Mouse (Mus musculus): ENCODE data around the gene Ugt1a7c. TPM values are rescaled to one million over a fixed set of nuclear protein-coding genes. Genes with fewer than 3 reads are reported as not detected.

Ugt1a7c gene
- polyA plus RNA-seq, 1 experiment from 2014 or later: 1.1 TPM

GRCm38 (mm10) chr1:88258881-88259642, 164.2 kb downstream of the Ugt1a7c start:
- no peak overlapping the region for H3K4me3 ChIP-seq
- peaks cover 50% of the 10 kb centered on the region for H3K36me3 ChIP-seq
- no peaks in the 10 kb centered on the region for H3K4me1 ChIP-seq (replicated peaks)
- 79% methylated on average over 8 of the region's 8 CpGs for WGBS
- H3K27me3 ChIP-seq (ENCODE audit: insufficient read depth, poor library complexity, severe bottlenecking): no peaks in the 10 kb centered on the region
- peaks cover 98% of the 10 kb centered on the region for H3K9me3 ChIP-seq
- DNase-seq (ENCODE audit: low spot score): no peak
- H3K27ac ChIP-seq: no peak overlapping the region

- Histone ChIP-seq H3K36me3 (peaks cover 55% of the 10 kb centered on the region), H3K9me3 (peaks cover 98% of the 10 kb centered on the region), H3K4me1 (replicated peaks) (no peaks in the 10 kb centered on the region), H3K4me3 (no peak overlapping the region), H3K27me3 (ENCODE audit: insufficient read depth, poor library complexity, severe bottlenecking) (no peaks in the 10 kb centered on the region), H3K27ac (no peak overlapping the region)
- no peak for DNase-seq (ENCODE audit: low spot score)
- WGBS: 78% methylated on average over 4 of the region's 4 CpGs
Observed at GRCm38 (mm10) chr1:88259643-88260024, 164.8 kb downstream of the Ugt1a7c start.

GRCm38 (mm10) chr1:88260114-88260513, 165.3 kb downstream of the Ugt1a7c start:
- Histone ChIP-seq H3K4me3 (no peak overlapping the region), H3K27ac (no peak overlapping the region), H3K9me3 (peaks cover 98% of the 10 kb centered on the region), H3K27me3 (ENCODE audit: insufficient read depth, poor library complexity, severe bottlenecking) (no peaks in the 10 kb centered on the region), H3K4me1 (replicated peaks) (no peaks in the 10 kb centered on the region), H3K36me3 (peaks cover 60% of the 10 kb centered on the region)
- WGBS: 82% methylated on average over 6 of the region's 6 CpGs
- no peak for DNase-seq (ENCODE audit: low spot score)

GRCm38 (mm10) chr1:88260604-88261377, 165.9 kb downstream of the Ugt1a7c start:
- Histone ChIP-seq H3K4me1 (replicated peaks) (no peaks in the 10 kb centered on the region), H3K9me3 (peaks cover 98% of the 10 kb centered on the region), H3K36me3 (peaks cover 67% of the 10 kb centered on the region), H3K27me3 (ENCODE audit: insufficient read depth, poor library complexity, severe bottlenecking) (no peaks in the 10 kb centered on the region), H3K4me3 (no peak overlapping the region), H3K27ac (no peak overlapping the region)
- 83% methylated on average over 10 of the region's 10 CpGs for WGBS
- DNase-seq (ENCODE audit: low spot score): no peak

GRCm38 (mm10) chr1:88261706-88262105, 166.8 kb downstream of the Ugt1a7c start:
- Histone ChIP-seq H3K4me3 (no peak overlapping the region), H3K27me3 (ENCODE audit: insufficient read depth, poor library complexity, severe bottlenecking) (no peaks in the 10 kb centered on the region), H3K27ac (no peak overlapping the region), H3K9me3 (peaks cover 98% of the 10 kb centered on the region), H3K36me3 (peaks cover 76% of the 10 kb centered on the region), H3K4me1 (replicated peaks) (no peaks in the 10 kb centered on the region)
- WGBS: 88% methylated on average over 7 of the region's 7 CpGs
- DNase-seq (ENCODE audit: low spot score): no peak

GRCm38 (mm10) chr1:88262255-88262654, 167.4 kb downstream of the Ugt1a7c start:
- H3K36me3 ChIP-seq: peaks cover 82% of the 10 kb centered on the region
- DNase-seq (ENCODE audit: low spot score): no peak
- no peaks in the 10 kb centered on the region for H3K27me3 ChIP-seq (ENCODE audit: insufficient read depth, poor library complexity, severe bottlenecking)
- no peak overlapping the region for H3K27ac ChIP-seq
- no peaks in the 10 kb centered on the region for H3K4me1 ChIP-seq (replicated peaks)
- peaks cover 98% of the 10 kb centered on the region for H3K9me3 ChIP-seq
- WGBS: 91% methylated on average over 4 of the region's 4 CpGs
- no peak overlapping the region for H3K4me3 ChIP-seq

GRCm38 (mm10) chr1:88262961-88263360, 168.1 kb downstream of the Ugt1a7c start:
- Histone ChIP-seq H3K9me3 (peaks cover 98% of the 10 kb centered on the region), H3K27me3 (ENCODE audit: insufficient read depth, poor library complexity, severe bottlenecking) (no peaks in the 10 kb centered on the region), H3K4me1 (replicated peaks) (no peaks in the 10 kb centered on the region), H3K36me3 (peaks cover 89% of the 10 kb centered on the region), H3K27ac (no peak overlapping the region), H3K4me3 (no peak overlapping the region)
- DNase-seq (ENCODE audit: low spot score): no peak
- WGBS: 75% methylated on average over 6 of the region's 6 CpGs

- no peak overlapping the region for H3K27ac ChIP-seq
- 91% methylated on average over 5 of the region's 5 CpGs for WGBS
- DNase-seq (ENCODE audit: low spot score): no peak
- H3K4me1 ChIP-seq (replicated peaks): no peaks in the 10 kb centered on the region
- no peak overlapping the region for H3K4me3 ChIP-seq
- H3K36me3 ChIP-seq: peaks cover 97% of the 10 kb centered on the region
- peaks cover 96% of the 10 kb centered on the region for H3K9me3 ChIP-seq
- no peaks in the 10 kb centered on the region for H3K27me3 ChIP-seq (ENCODE audit: insufficient read depth, poor library complexity, severe bottlenecking)
Observed at GRCm38 (mm10) chr1:88263778-88264177, 168.9 kb downstream of the Ugt1a7c start.

GRCm38 (mm10) chr1:88264237-88264868, 169.5 kb downstream of the Ugt1a7c start:
- no peaks in the 10 kb centered on the region for H3K27me3 ChIP-seq (ENCODE audit: insufficient read depth, poor library complexity, severe bottlenecking)
- H3K9me3 ChIP-seq: peaks cover 96% of the 10 kb centered on the region
- 90% methylated on average over 7 of the region's 7 CpGs for WGBS
- no peak overlapping the region for H3K27ac ChIP-seq
- H3K4me1 ChIP-seq (replicated peaks): no peaks in the 10 kb centered on the region
- H3K4me3 ChIP-seq: no peak overlapping the region
- no peak for DNase-seq (ENCODE audit: low spot score)
- peaks cover 100% of the 10 kb centered on the region for H3K36me3 ChIP-seq

- H3K9me3 ChIP-seq: peaks cover 96% of the 10 kb centered on the region
- peaks cover 100% of the 10 kb centered on the region for H3K36me3 ChIP-seq
- H3K4me3 ChIP-seq: no peak overlapping the region
- H3K27ac ChIP-seq: no peak overlapping the region
- 79% methylated on average over 4 of the region's 4 CpGs for WGBS
- no peaks in the 10 kb centered on the region for H3K4me1 ChIP-seq (replicated peaks)
- no peak for DNase-seq (ENCODE audit: low spot score)
- no peaks in the 10 kb centered on the region for H3K27me3 ChIP-seq (ENCODE audit: insufficient read depth, poor library complexity, severe bottlenecking)
Observed at GRCm38 (mm10) chr1:88264869-88265240, 170.0 kb downstream of the Ugt1a7c start.

GRCm38 (mm10) chr1:88266123-88266522, 171.3 kb downstream of the Ugt1a7c start:
- H3K4me3 ChIP-seq: no peak overlapping the region
- no peak overlapping the region for H3K27ac ChIP-seq
- H3K9me3 ChIP-seq: peaks cover 85% of the 10 kb centered on the region
- WGBS: 90% methylated on average over 13 of the region's 13 CpGs
- no peaks in the 10 kb centered on the region for H3K27me3 ChIP-seq (ENCODE audit: insufficient read depth, poor library complexity, severe bottlenecking)
- H3K4me1 ChIP-seq (replicated peaks): no peaks in the 10 kb centered on the region
- peaks cover 96% of the 10 kb centered on the region for H3K36me3 ChIP-seq
- DNase-seq (ENCODE audit: low spot score): no peak

GRCm38 (mm10) chr1:88267489-88267888, 172.6 kb downstream of the Ugt1a7c start:
- WGBS: 94% methylated on average over 6 of the region's 6 CpGs
- no peaks in the 10 kb centered on the region for H3K4me1 ChIP-seq (replicated peaks)
- no peaks in the 10 kb centered on the region for H3K27me3 ChIP-seq (ENCODE audit: insufficient read depth, poor library complexity, severe bottlenecking)
- no peak for DNase-seq (ENCODE audit: low spot score)
- peaks cover 96% of the 10 kb centered on the region for H3K36me3 ChIP-seq
- H3K27ac ChIP-seq: no peak overlapping the region
- H3K4me3 ChIP-seq: no peak overlapping the region
- H3K9me3 ChIP-seq: peaks cover 79% of the 10 kb centered on the region

GRCm38 (mm10) chr1:88268070-88268469, 173.2 kb downstream of the Ugt1a7c start:
- peaks cover 73% of the 10 kb centered on the region for H3K9me3 ChIP-seq

More at GRCm38 (mm10) chr1:88268070-88268469, 173.2 kb downstream of the Ugt1a7c start:
- no peaks in the 10 kb centered on the region for H3K4me1 ChIP-seq (replicated peaks)
- H3K27me3 ChIP-seq (ENCODE audit: insufficient read depth, poor library complexity, severe bottlenecking): no peaks in the 10 kb centered on the region
- no peak for DNase-seq (ENCODE audit: low spot score)
- peaks cover 96% of the 10 kb centered on the region for H3K36me3 ChIP-seq
- H3K4me3 ChIP-seq: no peak overlapping the region
- WGBS: 86% methylated on average over 6 of the region's 6 CpGs
- H3K27ac ChIP-seq: no peak overlapping the region

Measured in hindbrain, embryonic 10.5 days (tissue).